Mouse (Mus musculus) subcutaneous adipose tissue, adult 2 months (tissue): ENCODE results near the gene Mnx1. TPM values are rescaled to one million over a fixed set of nuclear protein-coding genes. Genes with fewer than 3 reads are reported as not detected.

Experiments used
- polyA plus RNA-seq: library from polyadenylated mRNA; depleted of rRNA; stranded (reverse); fragments of >200 nt; gene quantifications from 2 replicates; pipeline ENCODE4 v1.2.3, GENCODE M21; 2012; ENCODE audit warnings: low replicate concordance; rRNA removed

Mnx1 gene
- not detected in 2 replicates for polyA plus RNA-seq

DNA sequence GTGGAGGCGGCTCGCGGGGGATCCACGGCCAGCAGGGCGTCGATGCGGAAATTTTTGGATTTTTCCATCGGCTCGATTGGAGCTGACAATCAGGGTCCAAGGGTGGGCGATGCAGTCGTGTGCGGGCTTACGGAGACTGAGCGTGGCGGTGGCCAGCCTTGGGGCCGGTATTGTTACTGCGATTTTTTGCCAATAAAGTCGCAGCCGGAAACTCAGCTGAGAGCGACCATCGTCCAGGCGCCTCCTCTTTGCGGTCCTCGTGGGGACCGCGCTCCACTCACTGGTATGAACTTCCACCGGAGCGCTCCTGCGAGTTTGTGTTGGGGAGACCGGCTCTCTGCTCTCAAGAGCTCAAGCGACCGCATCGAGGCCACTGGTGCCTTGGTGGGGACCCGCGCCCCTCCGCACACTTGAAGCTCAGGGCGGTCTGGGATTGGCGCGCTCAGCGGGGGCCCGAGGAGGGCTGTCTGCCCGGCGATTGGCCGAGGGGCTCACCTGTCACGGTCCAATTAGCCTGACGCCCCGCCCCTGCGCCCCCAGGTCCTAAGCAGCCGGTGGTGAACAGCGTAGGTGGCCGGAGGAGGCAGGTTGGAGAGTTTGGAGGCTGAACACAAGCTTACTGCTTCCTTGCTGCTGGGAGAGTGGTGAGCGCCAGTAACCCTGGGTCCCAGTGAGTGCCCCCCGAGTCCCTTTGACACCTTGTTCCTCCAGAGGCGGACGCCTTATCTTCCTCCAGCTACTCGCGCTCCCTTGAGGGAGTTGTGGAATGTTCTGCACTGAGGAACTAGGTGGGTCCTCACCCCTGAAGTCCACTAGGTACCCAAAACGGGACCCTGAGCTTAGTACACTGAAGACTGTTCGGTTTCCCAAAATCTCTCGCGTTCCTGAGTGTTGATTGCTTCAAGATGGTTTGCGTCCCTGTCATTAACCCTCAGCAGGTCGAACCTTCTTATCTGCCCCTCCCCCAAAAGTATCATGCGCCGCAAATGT is at the start of gene Mnx1:
Gene Mnx1 (minus strand): TSS at position 263 of the 990 bp plus-strand sequence.

DNA sequence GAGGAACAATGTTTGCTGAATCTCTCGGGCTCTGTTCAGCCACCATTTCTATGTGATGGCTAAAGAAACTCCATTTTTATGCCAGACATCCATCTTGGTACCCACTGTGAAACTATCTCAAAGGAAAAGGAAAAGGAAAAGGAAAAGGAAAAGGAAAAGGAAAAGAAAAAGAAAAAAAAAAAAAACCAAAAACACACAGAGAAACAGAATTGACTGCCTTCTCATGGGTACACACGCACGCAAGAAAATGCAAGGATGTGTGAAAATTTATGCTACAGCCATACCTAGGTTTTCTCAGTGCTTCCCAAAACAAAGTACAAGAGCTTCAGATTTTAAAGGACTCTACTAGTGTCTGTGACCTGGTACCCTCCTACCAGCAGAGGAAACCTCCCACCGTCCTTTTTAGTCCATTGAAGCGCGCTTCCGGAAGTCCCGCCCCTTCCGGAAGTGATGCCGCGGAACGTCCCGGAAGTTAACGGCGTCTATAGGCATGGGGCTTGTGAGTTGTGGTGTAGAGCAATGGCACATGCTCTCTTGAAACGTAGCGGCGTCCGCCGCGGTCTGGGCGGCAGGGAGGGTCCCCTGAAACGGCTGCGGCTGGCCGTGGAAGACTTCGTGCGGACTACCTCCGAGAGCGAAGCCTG is 43.9 kb downstream of the Mnx1 start, which contains the start of gene Nom1:
Gene Nom1 (plus strand): TSS at position 437 of the 644 bp plus-strand sequence.

Other genes starting within 250 kb of the Mnx1 start
- 6.0 and 7.3 TPM in 2 replicates for gene Lmbr1, start 100.1 kb downstream of the Mnx1 start, polyA plus RNA-seq
- gene Nom1, start 43.8 kb downstream of the Mnx1 start, polyA plus RNA-seq, result 8.4 and 12.1 TPM in 2 replicates
- gene Ube3c, start 90.8 kb upstream of the Mnx1 start, polyA plus RNA-seq, result 18.3 and 23.4 TPM in 2 replicates